Mouse (Mus musculus) brain, embryonic 14.5 days (tissue): ENCODE measurements around the gene Abcf1.
"Not testable (repeated sequence)": the region's sequence is repeated elsewhere in the genome, so short reads cannot be mapped to it uniquely, and the experiment has no call there.

Experiments used
- CTCF ChIP-seq: fragments of 200-500 bp; IDR thresholded peaks from 2 replicates; pipeline ENCODE4 v1.5.1; 2012; ENCODE audit warnings: inconsistent platforms, mild to moderate bottlenecking, moderate library complexity, borderline replicate concordance; ENCODE audit not compliant: insufficient read depth, insufficient read length; ENCODE audit errors: extremely low read depth
- POLR2A ChIP-seq: fragments of 200-500 bp; IDR thresholded peaks from 2 replicates; pipeline ENCODE4 v1.6.1; 2012; ENCODE audit warnings: mild to moderate bottlenecking, inconsistent platforms, borderline replicate concordance; ENCODE audit not compliant: poor library complexity, insufficient read depth, insufficient read length, severe bottlenecking; ENCODE audit errors: extremely low read depth

GRCm38 (mm10) chr17:35952559-35952958, 17.0 kb downstream of the Abcf1 start:
- not testable (repeated sequence) for TF ChIP-seq CTCF, POLR2A
